Mouse (Mus musculus): ENCODE data around the gene Cd79a.

DNA sequence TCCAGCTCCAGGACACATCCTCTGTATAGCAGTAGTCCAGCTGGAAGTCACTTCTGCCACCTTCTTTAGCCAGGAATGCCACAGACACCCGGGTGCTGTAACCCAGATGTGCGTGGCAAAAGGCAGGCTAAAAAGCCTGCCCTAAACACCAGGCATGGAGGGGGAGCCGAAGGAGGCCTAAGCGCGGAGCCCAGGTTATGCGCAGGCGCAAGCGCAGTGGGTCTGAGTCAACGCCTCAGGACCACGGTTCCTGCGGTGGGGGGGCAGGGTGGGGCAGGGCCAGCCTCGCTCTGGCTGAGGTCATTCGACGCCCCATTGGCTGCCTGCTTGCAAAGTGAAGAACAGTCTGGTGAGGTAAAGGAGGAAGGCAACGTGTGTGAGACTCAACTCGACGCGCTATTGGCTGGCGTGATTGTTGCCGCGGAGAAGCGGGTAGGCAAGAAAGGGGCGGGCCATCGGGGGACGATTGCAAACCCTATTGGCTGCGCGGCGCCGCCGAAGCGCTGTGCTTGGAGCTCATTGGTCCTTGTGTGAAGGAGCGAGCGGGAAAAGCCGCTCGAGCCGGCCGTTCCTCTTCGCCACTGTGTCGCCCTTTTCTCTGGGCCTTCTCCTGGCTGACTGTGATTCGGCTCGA, 27.5 kb upstream of the Cd79a start, which contains the start of the genes Lypd4 and Dmrtc2:
- TF ChIP-seq CTCF (IDR thresholded peaks at IDR 0.05; ENCODE audit: control insufficient read depth, insufficient read depth, insufficient replicate concordance, low read depth, low read length) = no peak
- peak; percentile 88 for TF ChIP-seq POLR2A (IDR thresholded peaks at IDR 0.05; ENCODE audit: control insufficient read depth, low read depth, low read length)
